Mouse (Mus musculus) CH12.LX (cell line): ENCODE results near the gene Cep55. TPM values are rescaled to one million over a fixed set of nuclear protein-coding genes. Genes with fewer than 3 reads are reported as not detected.

ENCODE experiments used
- DNase-seq: peaks from one replicate; pipeline ENCODE4 v3.0.0-alpha.2; 2013; ENCODE audit errors: extremely low read depth
- H3K27ac ChIP-seq: 2 replicates; pipeline ENCODE4 v1.5.1; 2012; ENCODE audit warnings: low read depth, mild to moderate bottlenecking, control low read depth, moderate library complexity; ENCODE audit not compliant: insufficient read depth
- H3K27me3 ChIP-seq: replicated peaks from 2 replicates; pipeline ENCODE3; 2012; ENCODE audit warnings: inconsistent platforms
- H3K36me3 ChIP-seq, 2 experiments: replicated peaks in 1 of 2; 2 replicates each; pipeline versions ENCODE3 to v1.6.1; 2012; ENCODE audit warnings: inconsistent platforms in 1 of 2, low read length in 1 of 2, mild to moderate bottlenecking in 1 of 2, mixed read lengths in 1 of 2, moderate library complexity in 1 of 2; ENCODE audit not compliant: control insufficient read depth in 1 of 2, insufficient read depth in 1 of 2
- H3K4me1 ChIP-seq, 2 experiments: 2 replicates each; pipeline ENCODE4 v1.6.1; 2012; ENCODE audit warnings: inconsistent platforms in 1 of 2, moderate library complexity in 1 of 2; ENCODE audit not compliant: insufficient read depth in 2 of 2, control insufficient read depth in 1 of 2
- H3K4me2 ChIP-seq: 2 replicates; pipeline ENCODE4 v1.6.1; 2012; ENCODE audit warnings: low read depth, mild to moderate bottlenecking, control low read depth; ENCODE audit not compliant: poor library complexity, insufficient read depth, severe bottlenecking
- H3K4me3 ChIP-seq, 3 experiments: fragments of 150-350 bp in 1 of 3; sonication (generic) in 1 of 3; replicated peaks in 1 of 3; 2 replicates each; pipeline versions ENCODE3 to v1.5.1; 2011 to 2012; ENCODE audit warnings: low read depth in 2 of 3, low read length in 2 of 3, mild to moderate bottlenecking in 2 of 3, moderate library complexity in 2 of 3, control low read depth in 1 of 3, improper control_type of control experiment in 1 of 3, inconsistent platforms in 1 of 3, mixed read lengths in 1 of 3; ENCODE audit not compliant: poor library complexity in 1 of 3
- H3K79me2 ChIP-seq: replicated peaks from 2 replicates; pipeline ENCODE4 v1.6.1; 2012; ENCODE audit warnings: mild to moderate bottlenecking, moderate library complexity; ENCODE audit not compliant: control insufficient read depth, poor library complexity, insufficient read depth, severe bottlenecking; ENCODE audit errors: extremely low read depth
- H3K9ac ChIP-seq: 2 replicates; pipeline ENCODE4 v1.6.1; 2012; ENCODE audit warnings: low read depth, mild to moderate bottlenecking, control low read depth, moderate library complexity; ENCODE audit not compliant: insufficient read depth
- H3K9me3 ChIP-seq: replicated peaks from 2 replicates; pipeline ENCODE3; 2012; ENCODE audit warnings: low read length, inconsistent platforms, mixed read lengths
- BHLHE40 ChIP-seq: IDR thresholded peaks from 2 replicates; pipeline ENCODE4 v1.6.1; 2011; ENCODE audit warnings: mild to moderate bottlenecking, low read depth, low read length, improper control_type of control experiment
- CHD1 ChIP-seq: IDR thresholded peaks from 2 replicates; pipeline ENCODE4 v1.6.1; 2012; ENCODE audit warnings: low read depth, low read length, improper control_type of control experiment, inconsistent platforms
- CTCF ChIP-seq, 2 experiments: IDR thresholded peaks in 1 of 2; conservative IDR thresholded peaks in 1 of 2; 2 replicates each; pipeline ENCODE4 v1.5.1; 2011 to 2012; ENCODE audit warnings: low read depth in 2 of 2, low read length in 2 of 2, improper control_type of control experiment in 1 of 2, inconsistent platforms in 1 of 2, mild to moderate bottlenecking in 1 of 2, moderate library complexity in 1 of 2
- EP300 ChIP-seq: IDR thresholded peaks from 2 replicates; pipeline ENCODE4 v1.6.1; 2011; ENCODE audit warnings: low read length, improper control_type of control experiment
- GABPA ChIP-seq: IDR thresholded peaks from 2 replicates; pipeline ENCODE4 v1.6.1; 2012; ENCODE audit warnings: low read depth, low read length, improper control_type of control experiment, inconsistent platforms; ENCODE audit not compliant: insufficient replicate concordance
- HCFC1 ChIP-seq: IDR thresholded peaks from 2 replicates; pipeline ENCODE4 v1.6.1; 2012; ENCODE audit warnings: low read depth, mild to moderate bottlenecking, inconsistent platforms, low read length, improper control_type of control experiment
- JUN ChIP-seq: IDR thresholded peaks from 2 replicates; pipeline ENCODE4 v1.6.1; 2011; ENCODE audit warnings: low read depth, mild to moderate bottlenecking, low read length, improper control_type of control experiment, moderate library complexity; ENCODE audit not compliant: insufficient read depth
- JUND ChIP-seq: conservative IDR thresholded peaks from 2 replicates; pipeline ENCODE4 v1.6.1; 2011; ENCODE audit warnings: low read depth, low read length, improper control_type of control experiment
- KAT2A ChIP-seq: IDR thresholded peaks from 2 replicates; pipeline ENCODE4 v1.6.1; 2012; ENCODE audit warnings: low read length, improper control_type of control experiment, inconsistent platforms; ENCODE audit not compliant: insufficient replicate concordance
- MAZ ChIP-seq: IDR thresholded peaks from 2 replicates; pipeline ENCODE4 v1.6.1; 2012; ENCODE audit warnings: low read depth, mild to moderate bottlenecking, inconsistent platforms, low read length, improper control_type of control experiment, moderate library complexity
- MEF2A ChIP-seq: IDR thresholded peaks from 2 replicates; pipeline ENCODE4 v1.6.1; 2014; ENCODE audit warnings: low read depth, mild to moderate bottlenecking, inconsistent platforms, low read length, improper control_type of control experiment, borderline replicate concordance
- MXI1 ChIP-seq: IDR thresholded peaks from 2 replicates; pipeline ENCODE4 v1.6.1; 2011; ENCODE audit warnings: mild to moderate bottlenecking, low read depth, low read length, improper control_type of control experiment
- MYC ChIP-seq: IDR thresholded peaks from 2 replicates; pipeline ENCODE4 v1.6.1; 2011; ENCODE audit warnings: low read depth, mild to moderate bottlenecking, improper control_type of control experiment, low read length
- NELFE ChIP-seq: IDR thresholded peaks from 2 replicates; pipeline ENCODE4 v1.6.1; 2011; ENCODE audit warnings: low read depth, low read length, improper control_type of control experiment
- NRF1 ChIP-seq: IDR thresholded peaks from 2 replicates; pipeline ENCODE4 v1.6.1; 2014; ENCODE audit warnings: low read depth, mild to moderate bottlenecking, inconsistent platforms, low read length, improper control_type of control experiment, moderate library complexity
- POLR2A ChIP-seq: IDR thresholded peaks from 2 replicates; pipeline ENCODE4 v1.6.1; 2011; ENCODE audit warnings: low read depth, mild to moderate bottlenecking, improper control_type of control experiment, low read length
- RAD21 ChIP-seq: IDR thresholded peaks from 2 replicates; pipeline ENCODE4 v1.6.1; 2011; ENCODE audit warnings: low read depth, mild to moderate bottlenecking, low read length, improper control_type of control experiment, moderate library complexity
- SIN3A ChIP-seq: IDR thresholded peaks from 2 replicates; pipeline ENCODE4 v1.6.1; 2012; ENCODE audit warnings: low read length, improper control_type of control experiment, inconsistent platforms
- UBTF ChIP-seq: IDR thresholded peaks from 2 replicates; pipeline ENCODE4 v1.6.1; 2012; ENCODE audit warnings: low read depth, mild to moderate bottlenecking, inconsistent platforms, low read length, improper control_type of control experiment, moderate library complexity
- USF2 ChIP-seq: conservative IDR thresholded peaks from 2 replicates; pipeline ENCODE4 v1.6.1; 2011; ENCODE audit warnings: low read depth, low read length, improper control_type of control experiment
- ZC3H11A ChIP-seq: IDR thresholded peaks from 2 replicates; pipeline ENCODE4 v1.6.1; 2012; ENCODE audit warnings: low read depth, mild to moderate bottlenecking, inconsistent platforms, low read length, improper control_type of control experiment
- ZKSCAN1 ChIP-seq: IDR thresholded peaks from 2 replicates; pipeline ENCODE4 v1.6.1; 2012; ENCODE audit warnings: low read depth, inconsistent platforms, low read length, improper control_type of control experiment, borderline replicate concordance
- ZMIZ1 ChIP-seq: IDR thresholded peaks from 2 replicates; pipeline ENCODE4 v1.6.1; 2012; ENCODE audit warnings: low read depth, mild to moderate bottlenecking, inconsistent platforms, low read length, improper control_type of control experiment
- dilution Hi-C: fragments of 300-500 bp; cut with MboI; formaldehyde crosslinking; loops from 2 replicates; pipeline ENCODE4 v1.14.3; 2020; ENCODE audit warnings: low sequenced_read_pairs; ENCODE audit not compliant: extremely low pct_unique_long_range_greater_than_20kb, extremely low pct_ligation_motif_present
- in situ Hi-C: fragments of 300-500 bp; cut with MboI; formaldehyde crosslinking; loops from 3 replicates; pipeline ENCODE4 v1.14.3; 2019; ENCODE audit warnings: low sequenced_read_pairs, low pct_ligation_motif_present, low pct_unique_long_range_greater_than_20kb, mixed read lengths
- polyA plus RNA-seq: library from polyadenylated mRNA; unstranded; fragments of >175 nt; gene quantifications from 2 replicates; pipeline ENCODE4 v1.2.1, GENCODE M21; 2012; ENCODE audit warnings: low read depth; ENCODE audit not compliant: insufficient read length
- total RNA-seq, 2 experiments: library from RNA; depleted of rRNA; stranded (reverse); fragments of 300-350 nt in 1 of 2; fragments of >200 nt in 1 of 2; gene quantifications; 2 replicates each; pipeline ENCODE4 v1.2.3; 2012 to 2014

Cep55 gene
- total and polyA plus RNA-seq, 3 experiments = 29.6 to 76.2 (median 64.2) TPM

DNA sequence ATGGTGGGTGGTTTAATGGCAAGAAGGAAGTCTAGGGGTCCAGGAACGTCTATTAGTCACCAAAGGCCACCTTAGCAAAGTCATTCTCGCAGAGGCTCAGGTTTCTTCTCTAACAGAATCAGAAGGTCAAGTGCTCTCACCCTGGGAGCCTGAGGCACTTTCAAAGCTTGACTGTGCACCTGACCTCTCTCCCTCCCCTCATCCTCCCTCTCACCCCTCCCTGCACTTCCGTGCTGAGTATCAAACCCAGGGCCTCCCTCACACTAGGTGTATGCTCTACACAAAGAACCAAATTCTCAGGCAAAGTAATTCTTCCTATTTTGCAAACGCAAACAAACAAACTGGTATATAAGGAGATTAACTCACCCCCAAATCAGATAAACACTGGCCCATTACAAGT is 41.4 kb downstream of the Cep55 start:
- Histone ChIP-seq H3K27me3 (no peaks in the 10 kb centered on the region), H3K79me2 (no peaks in the 10 kb centered on the region), H3K4me2 (no peak overlapping the region), H3K9ac (no peak overlapping the region), H3K27ac (no peak overlapping the region), H3K4me1 (peaks cover 13 to 20% of the 10 kb centered on the region in 2 experiments), H3K9me3 (peaks cover 4% of the 10 kb centered on the region), H3K4me3 (no peak overlapping the region), H3K36me3 (no peaks in the 10 kb centered on the region)
- in situ Hi-C loops (no loop called here), dilution Hi-C loops (no loop called here)
- DNase-seq = no peak
- no peak for TF ChIP-seq MXI1
- no peak for TF ChIP-seq HCFC1
- no peak for TF ChIP-seq SIN3A
- no peak for TF ChIP-seq JUND
- no peak for TF ChIP-seq NRF1
- no peak for TF ChIP-seq CHD1
- no peak for TF ChIP-seq RAD21
- TF ChIP-seq BHLHE40 = no peak
- no peak for TF ChIP-seq UBTF
- no peak for TF ChIP-seq ZKSCAN1
- no peak for TF ChIP-seq ZMIZ1
- no peak for TF ChIP-seq GABPA
- TF ChIP-seq MAZ = no peak
- no peak for TF ChIP-seq MEF2A

DNA sequence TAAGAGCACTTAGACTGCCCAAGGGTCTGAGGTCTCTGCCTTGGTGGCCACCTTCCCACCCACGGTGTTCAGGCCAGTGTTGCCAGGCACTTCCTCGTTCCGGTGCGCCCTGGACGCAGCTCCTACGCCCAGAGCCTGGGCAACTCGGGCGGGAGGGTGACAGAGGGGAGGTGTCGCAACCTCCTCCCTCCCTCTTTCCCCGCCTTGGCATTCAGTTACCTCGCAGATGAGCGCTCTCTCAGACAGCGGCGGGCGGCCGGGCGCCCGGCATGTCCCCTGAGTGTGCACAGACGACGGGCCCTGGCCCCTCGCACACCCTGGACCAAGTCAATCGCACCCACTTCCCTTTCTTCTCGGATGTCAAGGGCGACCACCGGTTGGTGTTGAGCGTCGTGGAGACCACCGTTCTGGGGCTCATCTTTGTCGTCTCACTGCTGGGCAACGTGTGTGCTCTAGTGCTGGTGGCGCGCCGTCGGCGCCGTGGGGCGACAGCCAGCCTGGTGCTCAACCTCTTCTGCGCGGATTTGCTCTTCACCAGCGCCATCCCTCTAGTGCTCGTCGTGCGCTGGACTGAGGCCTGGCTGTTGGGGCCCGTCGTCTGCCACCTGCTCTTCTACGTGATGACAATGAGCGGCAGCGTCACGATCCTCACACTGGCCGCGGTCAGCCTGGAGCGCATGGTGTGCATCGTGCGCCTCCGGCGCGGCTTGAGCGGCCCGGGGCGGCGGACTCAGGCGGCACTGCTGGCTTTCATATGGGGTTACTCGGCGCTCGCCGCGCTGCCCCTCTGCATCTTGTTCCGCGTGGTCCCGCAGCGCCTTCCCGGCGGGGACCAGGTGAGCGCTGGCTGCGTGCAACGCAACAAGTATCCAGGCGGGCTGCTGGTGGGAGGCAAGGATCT is 42.3 kb downstream of the Cep55 start, which contains the start of gene Ffar4:
Ffar4 (plus strand) TSS at position 214 of the 901 bp plus-strand sequence.
- in situ Hi-C loops = no loop called here
- DNase-seq = no peak
- H3K36me3 ChIP-seq = no peaks in the 10 kb centered on the region
- dilution Hi-C loops = no loop called here
- H3K9me3 ChIP-seq = peaks cover 4% of the 10 kb centered on the region
- no peak within 1 kb of the TSS for H3K27ac ChIP-seq
- no peak for TF ChIP-seq KAT2A
- TF ChIP-seq NELFE = no peak
- no peak for TF ChIP-seq POLR2A
- no peak for TF ChIP-seq CTCF (conservative IDR thresholded peaks at IDR 0.05 in 1 of 2, IDR thresholded peaks at IDR 0.05 in 1 of 2; ENCODE audit: low read depth in 2 of 2, low read length in 2 of 2)
- no peak for TF ChIP-seq JUN
- TF ChIP-seq HCFC1 = no peak
- no peak for TF ChIP-seq RAD21
- TF ChIP-seq UBTF = no peak
- TF ChIP-seq ZKSCAN1 = no peak
- no peak for TF ChIP-seq MAZ
- no peak for TF ChIP-seq BHLHE40
- no peak for TF ChIP-seq MYC
- no peak for TF ChIP-seq JUND
- no peak for TF ChIP-seq EP300
- no peak for TF ChIP-seq ZC3H11A
- no peak for TF ChIP-seq CHD1
- TF ChIP-seq USF2 = no peak
- no peak within 1 kb of the TSS for H3K4me3 ChIP-seq
- H3K4me2 ChIP-seq = no peak within 1 kb of the TSS
- H3K27me3 ChIP-seq = no peaks in the 10 kb centered on the region
- H3K79me2 ChIP-seq = no peaks in the 10 kb centered on the region
- no peak within 1 kb of the TSS for H3K9ac ChIP-seq
- peaks cover 5 to 11% of the 10 kb centered on the region in 2 experiments; a peak in 3 of 4 replicates for H3K4me1 ChIP-seq
